16 mouse cellular contexts compared by ENCODE assay signal in the genomic region with DNA sequence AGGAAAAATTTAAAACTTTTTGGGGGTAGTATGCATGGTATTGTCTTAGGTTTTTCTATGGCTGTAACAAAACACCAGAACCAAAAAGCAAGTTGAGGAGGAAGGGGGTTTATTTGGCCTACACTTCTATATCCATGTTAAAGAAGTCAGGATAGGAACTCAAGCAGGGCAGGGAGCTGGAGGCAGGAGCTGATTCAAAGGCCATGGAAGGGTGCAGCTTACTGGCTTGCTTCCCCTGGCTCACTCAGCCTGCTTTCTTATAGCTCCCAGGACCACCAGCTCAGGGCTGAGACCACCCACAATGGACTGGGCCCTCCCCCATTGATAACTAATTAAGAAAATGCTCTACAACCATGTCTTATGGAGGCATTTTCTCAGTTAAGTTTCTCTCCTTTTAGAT.
"Had no signal": no experiment of that assay in that cellular context is flagged by ENCODE, and none has a peak within 500 bp of the region (broad histone marks: within the 10 kb centered on the region; RNA-seq: fewer than 3 reads in every experiment).

No protein-coding gene starts in this region.

- H3K9me3 ChIP-seq: neural tube, embryonic 13.5 days; neural tube, embryonic 15.5 days; stomach, embryonic 15.5 days had no signal

- DNase-seq: retina, postnatal 1 day; right cerebral cortex, adult 18-20 months; right cerebral cortex, postnatal 14 days; right cerebral cortex, postnatal 25 days; right cerebral cortex, postnatal 4 days; spleen, adult 18-20 months; thymus, adult 18-20 months; thymus, adult 2 months; thymus, postnatal 14 days; thymus, postnatal 25 days; thymus, postnatal 36 days; thymus, postnatal 4 days had no signal

- H3K27ac ChIP-seq: neural tube, embryonic 13.5 days; neural tube, embryonic 15.5 days; stomach, embryonic 15.5 days; stomach, postnatal 0 days had no signal

- H3K4me3 ChIP-seq: neural tube, embryonic 13.5 days; neural tube, embryonic 15.5 days; stomach, embryonic 15.5 days had no signal

- H3K4me1 ChIP-seq: stomach, embryonic 15.5 days had no signal

- H3K27me3 ChIP-seq: neural tube, embryonic 13.5 days; neural tube, embryonic 15.5 days; stomach, embryonic 15.5 days had no signal

- H3K9ac ChIP-seq: neural tube, embryonic 13.5 days; neural tube, embryonic 15.5 days; stomach, embryonic 15.5 days had no signal

- H3K4me2 ChIP-seq: neural tube, embryonic 13.5 days; neural tube, embryonic 15.5 days; stomach, embryonic 15.5 days had no signal

- H3K36me3 ChIP-seq: neural tube, embryonic 13.5 days; neural tube, embryonic 15.5 days; stomach, embryonic 15.5 days had no signal
